Mouse (Mus musculus): Measurements from ENCODE around the gene Gata5.

DNA sequence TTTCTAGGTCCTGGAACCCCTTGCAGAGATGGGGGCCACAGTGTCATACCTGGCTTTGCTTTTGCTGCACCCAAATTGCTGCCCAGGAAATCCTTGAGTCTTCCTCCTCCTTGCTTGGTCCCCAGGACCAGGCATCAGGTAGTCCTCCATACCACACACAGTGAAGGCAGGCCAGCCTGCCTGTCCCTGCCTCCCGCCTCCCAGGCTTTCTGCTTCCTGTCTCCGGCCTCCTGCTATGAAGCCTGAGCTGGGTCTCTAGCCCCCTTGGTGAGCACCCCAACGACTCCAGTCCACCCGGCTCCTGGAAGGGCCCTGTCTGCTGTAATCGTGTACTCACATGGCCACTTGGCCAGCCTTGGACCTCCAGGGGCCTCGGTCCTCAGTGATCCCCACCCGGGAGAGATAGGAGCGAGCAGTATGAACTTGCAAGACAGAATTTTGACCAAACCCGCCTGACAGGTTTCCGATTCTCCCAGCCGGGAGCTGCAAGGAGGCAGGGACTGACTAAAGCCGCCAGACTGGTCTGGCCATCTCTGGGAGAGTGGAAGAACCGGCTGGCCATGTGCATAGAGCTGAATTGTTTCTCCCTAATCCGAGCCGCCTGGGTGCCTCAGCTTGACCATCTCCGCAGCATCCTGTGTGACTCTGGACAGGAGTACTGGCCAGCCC lies 44.9 kb downstream of the Gata5 start, which contains the start of gene Rbbp8nl:
- TF ChIP-seq POLR2A (IDR thresholded peaks at IDR 0.05; ENCODE audit: borderline replicate concordance, extremely low read depth, insufficient read depth, insufficient read length, poor library complexity, severe bottlenecking) (no peak), CTCF (IDR thresholded peaks at IDR 0.05; ENCODE audit: borderline replicate concordance, extremely low read depth, insufficient read depth, insufficient read length) (no peak)

Measured in brain, embryonic 14.5 days (tissue).